Mouse (Mus musculus): ENCODE data around the gene Clec4d. TPM values are rescaled to one million over a fixed set of nuclear protein-coding genes. Genes with fewer than 3 reads are reported as not detected.

Clec4d gene
- 0.23 and 0.32 TPM in 2 replicates for polyA plus RNA-seq (2012; rRNA removed; ENCODE audit: low replicate concordance)

GRCm38 (mm10) chr6:123261555-123262161, at the start of gene Clec4d:
Clec4d (plus strand) TSS chr6:123262111.

GRCm38 (mm10) chr6:123229644-123230043, 32.3 kb upstream of the Clec4d start, which contains the start of gene Clec4n:
Clec4n (plus strand) TSS chr6:123229843.

GRCm38 (mm10) chr6:123289753-123290152, 27.8 kb downstream of the Clec4d start, which contains the start of gene Clec4e:
Clec4e (minus strand) TSS chr6:123289870.

GRCm38 (mm10) chr6:123308033-123308432, 46.1 kb downstream of the Clec4d start, which contains the start of gene Vmn2r19:
Vmn2r19 (plus strand) TSS chr6:123308333.

Other genes with a start within 250 kb of the Clec4d start
- 6.3 and 6.9 TPM in 2 replicates for gene Clec4b1, start 212.1 kb upstream of the Clec4d start, polyA plus RNA-seq (2012; rRNA removed; ENCODE audit: low replicate concordance)
- 5.0 and 12.0 TPM in 2 replicates for gene Clec4a2, start 155.7 kb upstream of the Clec4d start, polyA plus RNA-seq (2012; rRNA removed; ENCODE audit: low replicate concordance)
- gene Clec4b2, start 89.2 kb upstream of the Clec4d start, polyA plus RNA-seq (2012; rRNA removed; ENCODE audit: low replicate concordance), result 0.16 TPM in 1 of 2 replicates, not detected in the other
- 0.85 and 1.9 TPM in 2 replicates for gene Clec4n, start 32.3 kb upstream of the Clec4d start, polyA plus RNA-seq (2012; rRNA removed; ENCODE audit: low replicate concordance)
- gene Clec4e, start 27.8 kb downstream of the Clec4d start, polyA plus RNA-seq (2012; rRNA removed; ENCODE audit: low replicate concordance), result 0.16 and 0.18 TPM in 2 replicates
- gene Vmn2r19, start 46.2 kb downstream of the Clec4d start, polyA plus RNA-seq (2012; rRNA removed; ENCODE audit: low replicate concordance), result not detected in 2 replicates
- gene Vmn2r20, start 156.0 kb downstream of the Clec4d start, polyA plus RNA-seq (2012; rRNA removed; ENCODE audit: low replicate concordance), result not detected in 2 replicates